Mouse (Mus musculus): Measurements from ENCODE around the gene Btnl2.

Gene Btnl2

GRCm38 (mm10) chr17:34411117-34411516 is 56.5 kb downstream of the Btnl2 start:
- DNase-seq, result peak; percentile 72

Measured in embryo, embryonic 11 days (tissue).